Mouse (Mus musculus) heart, embryonic 10.5 days (tissue): ENCODE data around the gene Gm7929. TPM values are rescaled to one million over a fixed set of nuclear protein-coding genes. Genes with fewer than 3 reads are reported as not detected.
"Not testable (repeated sequence)": the region's sequence is repeated elsewhere in the genome, so short reads cannot be mapped to it uniquely, and the experiment has no call there.

Experiments used
- DNase-seq: peaks from one replicate; pipeline ENCODE4 v3.0.0-alpha.2; 2017; ENCODE audit warnings: low spot score
- H3K27ac ChIP-seq: fragments of 300-500 bp; sonication (generic); 2 replicates; pipeline ENCODE4 v1.5.1; 2016; ENCODE audit warnings: mild to moderate bottlenecking
- H3K27me3 ChIP-seq: fragments of 300-500 bp; sonication (generic); 2 replicates; pipeline ENCODE4 v1.6.1; 2016; ENCODE audit warnings: mild to moderate bottlenecking; ENCODE audit not compliant: poor library complexity, insufficient read depth, severe bottlenecking
- H3K36me3 ChIP-seq: fragments of 300-500 bp; sonication (generic); 2 replicates; pipeline ENCODE4 v1.6.1; 2016; ENCODE audit warnings: mild to moderate bottlenecking, moderate library complexity
- H3K4me1 ChIP-seq: fragments of 300-500 bp; sonication (generic); 2 replicates; pipeline ENCODE4 v1.6.1; 2016; ENCODE audit warnings: mild to moderate bottlenecking
- H3K4me3 ChIP-seq: fragments of 300-500 bp; sonication (generic); 2 replicates; pipeline ENCODE4 v1.5.1; 2016; ENCODE audit warnings: mild to moderate bottlenecking, moderate library complexity
- H3K9me3 ChIP-seq: fragments of 300-500 bp; sonication (generic); 2 replicates; pipeline ENCODE4 v1.6.1; 2016; ENCODE audit warnings: mild to moderate bottlenecking, moderate library complexity
- WGBS: fragments of 180-500 bp; shearing (Covaris S2); methylation state at CpG from one replicate; pipeline ENCODE4 v1.1.7; 2016; 5-methylcytosine and 5-hydroxymethylcytosine counted together
- polyA plus RNA-seq: library from polyadenylated mRNA; unstranded; fragments of >200 nt; fragmentation: Nextera tagmentation; extraction: Ambion mirVana; gene quantifications from 2 replicates; pipeline ENCODE4 v1.2.1, GENCODE M21; 2016

The Gm7929 gene
- not detected in 2 replicates for polyA plus RNA-seq

DNA sequence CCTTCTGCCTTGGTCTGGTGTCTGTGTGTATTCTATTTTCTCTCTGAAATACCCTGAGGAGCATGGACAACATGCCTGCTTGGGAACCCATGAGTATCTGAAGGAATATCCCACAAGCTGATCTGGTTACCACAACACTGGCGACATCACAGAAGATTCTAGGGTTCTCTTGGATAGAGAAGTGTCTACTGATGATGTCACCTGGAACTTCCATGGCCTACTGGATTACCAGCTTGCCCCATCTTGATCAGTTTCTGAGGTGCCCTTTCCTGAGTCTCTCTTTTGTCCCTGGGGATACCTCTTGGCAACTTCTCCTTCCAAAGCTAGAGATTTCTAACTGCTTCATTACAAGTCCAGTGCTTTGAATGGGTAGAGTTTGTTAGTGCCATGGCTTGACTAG lies at the start of gene Gm7929:
Gm7929 (minus strand) TSS at position 101 of the 400 bp plus-strand sequence.
- H3K27ac ChIP-seq, H3K9me3 ChIP-seq, H3K27me3 ChIP-seq, H3K4me1 ChIP-seq, DNase-seq, H3K36me3 ChIP-seq, H3K4me3 ChIP-seq: not testable (repeated sequence)
- WGBS: 92% methylated on average over 1 of the region's 1 CpGs

DNA sequence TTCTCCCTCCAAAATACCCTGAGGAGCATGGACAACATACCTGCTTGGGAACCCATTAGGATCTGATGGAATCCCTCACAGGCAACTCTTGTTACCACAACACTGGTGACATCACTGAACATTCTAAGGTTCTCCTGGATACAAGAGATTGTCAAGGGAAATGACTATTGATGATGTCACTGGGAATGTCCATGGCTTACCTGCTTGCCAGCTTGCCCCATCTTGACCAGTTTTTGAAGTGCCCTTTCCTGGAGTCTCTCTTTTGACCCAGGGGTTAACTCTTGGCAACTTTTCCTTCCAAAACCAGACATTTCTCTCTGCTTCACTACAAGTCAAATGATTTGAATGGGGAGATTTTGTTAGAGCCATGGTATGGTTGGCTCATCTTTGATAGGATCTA lies 21.9 kb upstream of the Gm7929 start, which contains the start of gene Gm47189:
Gm47189 (minus strand) TSS at position 101 of the 400 bp plus-strand sequence.
- H3K4me1 ChIP-seq, H3K9me3 ChIP-seq, H3K36me3 ChIP-seq, H3K27ac ChIP-seq, H3K27me3 ChIP-seq, DNase-seq, H3K4me3 ChIP-seq: not testable (repeated sequence)

DNA sequence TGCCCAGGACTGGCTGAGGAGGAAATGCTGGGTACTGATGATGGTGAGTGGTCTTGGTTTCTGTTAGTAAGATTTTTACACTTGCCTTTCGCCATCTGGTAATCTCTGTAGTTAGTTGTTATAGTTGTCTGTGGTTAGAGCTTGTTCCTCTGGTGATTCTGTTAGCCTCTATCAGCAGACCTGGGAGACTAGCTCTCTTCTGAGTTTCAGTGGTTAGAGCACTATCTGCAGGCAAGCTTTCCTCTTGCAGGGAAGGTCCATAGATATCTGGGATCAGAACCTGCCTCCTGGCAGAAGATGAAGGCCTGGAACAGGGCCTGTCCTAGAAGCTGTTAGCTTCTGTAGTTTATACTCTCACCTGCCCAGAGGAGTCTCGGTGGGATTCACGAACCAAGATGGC lies 5.5 kb upstream of the Gm7929 start:
- H3K27ac ChIP-seq, H3K4me3 ChIP-seq, H3K9me3 ChIP-seq, H3K27me3 ChIP-seq, DNase-seq, H3K4me1 ChIP-seq, H3K36me3 ChIP-seq: not testable (repeated sequence)
- WGBS: 63% methylated on average over 3 of the region's 3 CpGs

DNA sequence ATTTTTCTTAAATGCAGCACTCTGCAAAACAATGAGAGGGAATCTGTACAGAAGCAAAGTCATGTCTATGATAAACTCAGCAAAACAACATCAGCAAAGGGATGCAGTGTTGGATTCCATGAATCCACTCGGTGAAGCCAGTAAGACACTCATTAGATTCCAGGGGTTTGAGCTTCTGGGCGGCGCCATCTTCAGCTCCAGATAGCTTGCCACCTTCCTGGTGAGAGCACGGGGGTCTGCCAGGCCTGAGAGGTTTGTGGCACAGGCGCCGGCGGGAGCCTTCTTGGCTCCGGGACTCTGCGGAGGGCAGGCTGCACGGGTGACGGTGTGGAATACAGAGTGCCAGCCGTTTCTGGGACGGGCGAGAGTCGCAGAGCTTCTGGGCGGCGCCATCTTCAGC lies 27.0 kb downstream of the Gm7929 start:
- not testable (repeated sequence) for H3K27ac ChIP-seq, H3K36me3 ChIP-seq, H3K4me3 ChIP-seq, H3K4me1 ChIP-seq, H3K27me3 ChIP-seq, H3K9me3 ChIP-seq
- peak; percentile 36 for DNase-seq
- 61% methylated on average over 17 of the region's 17 CpGs for WGBS

DNA sequence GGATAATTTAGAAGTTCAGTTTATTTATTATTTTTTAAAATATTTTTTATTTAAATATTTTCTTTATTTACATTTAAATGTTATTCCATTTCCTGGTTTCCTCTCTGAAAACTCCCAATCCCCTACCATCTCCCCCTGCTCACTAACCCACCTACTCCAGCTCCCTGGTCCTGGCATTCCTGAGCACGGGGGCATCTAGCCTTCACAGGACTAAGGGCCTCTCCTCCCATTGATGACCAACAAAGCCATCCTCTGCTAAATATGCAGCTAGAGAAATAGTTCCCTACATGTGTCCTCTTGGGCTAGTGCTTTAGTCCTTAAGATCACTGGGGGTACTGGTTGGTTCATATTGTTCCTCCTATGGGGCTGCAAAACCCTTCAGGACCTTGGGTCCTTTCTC lies 33.2 kb downstream of the Gm7929 start:
- not testable (repeated sequence) for H3K27ac ChIP-seq, H3K36me3 ChIP-seq, H3K9me3 ChIP-seq, H3K4me3 ChIP-seq, H3K27me3 ChIP-seq, DNase-seq, H3K4me1 ChIP-seq
- 71% methylated on average over 1 of the region's 1 CpGs for WGBS

DNA sequence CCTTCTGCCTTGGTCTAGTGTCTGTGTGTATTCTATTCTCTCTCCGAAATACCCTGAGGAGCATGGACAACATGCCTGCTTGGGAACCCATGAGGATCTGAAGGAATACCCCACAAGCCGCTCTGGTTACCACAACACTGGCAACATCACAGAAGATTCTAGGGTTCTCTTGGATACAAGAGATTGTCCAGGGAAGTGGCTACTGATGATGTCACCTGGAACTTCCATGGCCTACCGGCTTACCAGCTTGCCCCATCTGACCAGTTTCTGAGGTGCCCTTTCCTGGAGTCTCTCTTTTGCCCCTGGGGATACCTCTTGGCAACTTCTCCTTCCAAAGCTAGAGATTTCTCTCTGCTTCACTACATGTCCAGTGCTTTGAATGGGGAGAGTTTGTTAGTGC lies 48.6 kb downstream of the Gm7929 start, which contains the start of gene Gm8068:
Gm8068 (minus strand) TSS at position 101 of the 400 bp plus-strand sequence.
- H3K27me3 ChIP-seq, H3K27ac ChIP-seq, DNase-seq, H3K4me1 ChIP-seq, H3K4me3 ChIP-seq, H3K36me3 ChIP-seq, H3K9me3 ChIP-seq: not testable (repeated sequence)
- no CpG with 5 or more reads among the region's 3 CpGs for WGBS

Other genes starting within 250 kb of the Gm7929 start
- not detected in 2 replicates for gene Gm7970, start 195.0 kb downstream of the Gm7929 start, polyA plus RNA-seq
- gene 1700049E17Rik2, start 177.4 kb downstream of the Gm7929 start, polyA plus RNA-seq: not detected in 2 replicates
- not detected in 2 replicates for gene Gm3072, start 126.0 kb downstream of the Gm7929 start, polyA plus RNA-seq
- gene Gm3676, start 104.1 kb downstream of the Gm7929 start, polyA plus RNA-seq: not detected in 2 replicates
- not detected in 2 replicates for gene Gm8068, start 48.7 kb downstream of the Gm7929 start, polyA plus RNA-seq
- not detected in 2 replicates for gene Gm47189, start 21.8 kb upstream of the Gm7929 start, polyA plus RNA-seq
- not detected in 2 replicates for gene Gm7980, start 156.7 kb upstream of the Gm7929 start, polyA plus RNA-seq
- gene 1700049E17Rik1, start 174.3 kb upstream of the Gm7929 start, polyA plus RNA-seq: not detected in 2 replicates
- not detected in 2 replicates for gene 1700024B05Rik, start 193.4 kb upstream of the Gm7929 start, polyA plus RNA-seq
- not detected in 2 replicates for gene Gm6401, start 217.3 kb upstream of the Gm7929 start, polyA plus RNA-seq
- gene Gm3543, start 232.7 kb upstream of the Gm7929 start, polyA plus RNA-seq: not detected in 2 replicates